ENCODE assay signal across 8 mouse cellular contexts in the genomic region with DNA sequence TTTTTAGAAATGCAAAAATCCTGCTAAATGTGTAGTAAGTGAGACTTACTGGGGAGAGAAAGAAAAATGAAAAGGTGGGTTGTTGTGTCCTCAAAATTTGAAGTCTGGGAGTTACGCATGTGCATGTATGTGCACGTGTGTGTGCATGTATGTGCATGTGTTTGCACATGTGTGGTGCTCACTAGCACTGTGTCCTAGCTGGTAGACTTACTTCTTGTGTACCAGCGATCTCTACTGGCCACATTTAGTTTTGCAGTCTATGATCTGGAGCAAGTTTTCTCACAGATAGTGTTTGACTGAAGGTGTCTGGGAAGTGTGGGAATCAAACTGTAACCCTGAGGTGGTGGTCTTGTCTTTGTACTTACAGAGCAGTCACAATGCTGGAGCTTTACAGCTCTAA. TPM values are rescaled to one million over a fixed set of nuclear protein-coding genes. Genes with fewer than 3 reads are reported as not detected.
DNase-seq lines count a peak whose midpoint lies in the region; ATAC-seq and TF ChIP-seq lines count a peak whose summit lies in the region.

No protein-coding gene starts in this region.

- no peak overlapping the region for H3K4me3 ChIP-seq in heart, postnatal 0 days (ENCODE audit: low read depth, low read length)
- H3K4me3 ChIP-seq in liver, embryonic 14.5 days (ENCODE audit: insufficient read depth in 1 of 2, low read depth in 2 of 2, low read length in 2 of 2) = no peak overlapping the region

- no peak overlapping the region for H3K4me2 ChIP-seq in heart, postnatal 0 days (ENCODE audit: low read depth, low read length)
- no peak overlapping the region for H3K4me2 ChIP-seq in liver, embryonic 14.5 days (ENCODE audit: low read depth)

- peak; percentile 10 to 19 for DNase-seq in left cerebral cortex, adult 18-20 months (ENCODE audit: low spot score in 2 of 2)
- DNase-seq in left cerebral cortex, postnatal 36 days (ENCODE audit: low spot score in 2 of 2) = no peak
- peak; percentile 24 for DNase-seq in MEL-GATA-1-ER (ENCODE audit: extremely low read depth, low read depth)
- peak; percentile 33 for DNase-seq in c-Kit-positive CD71-positive TER-119-negative erythroid progenitor cells, embryonic 14.5 days (ENCODE audit: low read depth)
- peak; percentile 41 for DNase-seq in heart, postnatal 0 days (ENCODE audit: low spot score)
- peak; percentile 17 to 27 (median 26) for DNase-seq in liver, embryonic 14.5 days (ENCODE audit: low read depth in 3 of 3, low spot score in 3 of 3)
- peak; percentile 3 for DNase-seq in skeletal muscle tissue, adult 2 months (ENCODE audit: low read depth, low spot score)
- DNase-seq in frontal cortex, postnatal 25 days (ENCODE audit: low spot score in 2 of 2) = no peak

- no peaks in the 10 kb centered on the region for H3K36me3 ChIP-seq in heart, postnatal 0 days (replicated peaks; ENCODE audit: control insufficient read depth, insufficient read depth, low read length)
- no peaks in the 10 kb centered on the region for H3K36me3 ChIP-seq in liver, embryonic 14.5 days (replicated peaks; ENCODE audit: control insufficient read depth, insufficient read depth, low read depth)

- peak; percentile 80 for TF ChIP-seq CTCF in heart, postnatal 0 days (IDR thresholded peaks at IDR 0.05; ENCODE audit: low read depth)
- TF ChIP-seq CTCF in liver, embryonic 14.5 days (IDR thresholded peaks at IDR 0.05; ENCODE audit: low read depth) = peak; percentile 70

- ATAC-seq in heart, postnatal 0 days (ENCODE audit: insufficient read depth, low read depth) = no peak
- no peak for ATAC-seq in liver, embryonic 14.5 days (ENCODE audit: insufficient read depth)

- no peaks in the 10 kb centered on the region for H3K9me3 ChIP-seq in heart, postnatal 0 days (replicated peaks; ENCODE audit: control insufficient read depth, low read length)
- H3K9me3 ChIP-seq in liver, embryonic 14.5 days (ENCODE audit: control insufficient read depth, low read length) = no peaks in the 10 kb centered on the region

- TF ChIP-seq EP300 in heart, postnatal 0 days (IDR thresholded peaks at IDR 0.05; ENCODE audit: low read depth) = no peak
- no peak for TF ChIP-seq EP300 in liver, embryonic 14.5 days (IDR thresholded peaks at IDR 0.05; ENCODE audit: low read depth)

- intact Hi-C loops in left cerebral cortex, postnatal 36 days (cut with DNase I) = no loop called here

- H3K9ac ChIP-seq in heart, postnatal 0 days (replicated peaks; ENCODE audit: low read depth, low read length) = no peak overlapping the region
- no peak overlapping the region for H3K9ac ChIP-seq in liver, embryonic 14.5 days (replicated peaks)

- H3K27me3 ChIP-seq in heart, postnatal 0 days (ENCODE audit: control insufficient read depth, insufficient read depth, low read length) = no peaks in the 10 kb centered on the region
- no peaks in the 10 kb centered on the region for H3K27me3 ChIP-seq in liver, embryonic 14.5 days (ENCODE audit: control insufficient read depth, insufficient read depth, low read length)

- WGBS in heart, postnatal 0 days = 26% methylated on average over 3 of the region's 3 CpGs
- 21% methylated on average over 3 of the region's 3 CpGs for WGBS in liver, embryonic 14.5 days (ENCODE audit: insufficient replicate concordance)

- no peaks in the 10 kb centered on the region for H3K4me1 ChIP-seq in heart, postnatal 0 days (ENCODE audit: control insufficient read depth, insufficient read depth)
- no peaks in the 10 kb centered on the region for H3K4me1 ChIP-seq in liver, embryonic 14.5 days (replicated peaks; ENCODE audit: control insufficient read depth in 2 of 2, insufficient read depth in 2 of 2, low read length in 1 of 2)

- no peak overlapping the region for H3K27ac ChIP-seq in heart, postnatal 0 days (ENCODE audit: low read depth)
- H3K27ac ChIP-seq in liver, embryonic 14.5 days = no peak overlapping the region

RNA-seq across cellular contexts. Expression of a gene that starts 14.2 kb away (rescaled TPM):
- not detected for total RNA-seq in left cerebral cortex, adult 18-20 months (2021)
- not detected for total RNA-seq in left cerebral cortex, postnatal 36 days (2021)
- total RNA-seq in heart, postnatal 0 days (2014; rRNA removed; ENCODE audit: low replicate concordance) = not detected in 2 replicates
- polyA plus RNA-seq in heart, postnatal 0 days (2015; fragmentation: Nextera tagmentation; extraction: Ambion mirVana) = not detected in 2 replicates
- not detected in 2 replicates for polyA plus RNA-seq in liver, embryonic 14.5 days (2012; rRNA removed)
- polyA plus RNA-seq in liver, embryonic 14.5 days (2014; fragmentation: Nextera tagmentation; extraction: Ambion mirVana) = not detected in 2 replicates

RNA-seq across cellular contexts. Expression of a gene that starts 15.8 kb away (rescaled TPM):
- not detected for total RNA-seq in left cerebral cortex, adult 18-20 months (2021)
- not detected for total RNA-seq in left cerebral cortex, postnatal 36 days (2021)
- not detected in 2 replicates for total RNA-seq in heart, postnatal 0 days (2014; rRNA removed; ENCODE audit: low replicate concordance)
- not detected in 2 replicates for polyA plus RNA-seq in heart, postnatal 0 days (2015; fragmentation: Nextera tagmentation; extraction: Ambion mirVana)
- polyA plus RNA-seq in liver, embryonic 14.5 days (2012; rRNA removed) = not detected in 2 replicates
- not detected in 2 replicates for polyA plus RNA-seq in liver, embryonic 14.5 days (2014; fragmentation: Nextera tagmentation; extraction: Ambion mirVana)

RNA-seq across cellular contexts. Expression of a gene that starts 18.9 kb away (rescaled TPM):
- total RNA-seq in left cerebral cortex, adult 18-20 months (2021) = 1 to 10 TPM; 2.5 to 3.1 TPM
- total RNA-seq in left cerebral cortex, postnatal 36 days (2021) = 1 to 10 TPM; 2.5 to 2.9 TPM
- 0.11 and 0.12 TPM in 2 replicates for total RNA-seq in heart, postnatal 0 days (2014; rRNA removed; ENCODE audit: low replicate concordance)
- polyA plus RNA-seq in heart, postnatal 0 days (2015; fragmentation: Nextera tagmentation; extraction: Ambion mirVana) = 0.15 and 0.25 TPM in 2 replicates
- polyA plus RNA-seq in liver, embryonic 14.5 days (2012; rRNA removed) = 0.04 TPM in 1 of 2 replicates, not detected in the other
- 0.19 and 0.21 TPM in 2 replicates for polyA plus RNA-seq in liver, embryonic 14.5 days (2014; fragmentation: Nextera tagmentation; extraction: Ambion mirVana)

RNA-seq across cellular contexts. Expression of a gene that starts 31.6 kb away (rescaled TPM):
- not detected for total RNA-seq in left cerebral cortex, adult 18-20 months (2021)
- not detected for total RNA-seq in left cerebral cortex, postnatal 36 days (2021)
- not detected in 2 replicates for total RNA-seq in heart, postnatal 0 days (2014; rRNA removed; ENCODE audit: low replicate concordance)
- polyA plus RNA-seq in heart, postnatal 0 days (2015; fragmentation: Nextera tagmentation; extraction: Ambion mirVana) = not detected in 2 replicates
- polyA plus RNA-seq in liver, embryonic 14.5 days (2012; rRNA removed) = not detected in 2 replicates
- polyA plus RNA-seq in liver, embryonic 14.5 days (2014; fragmentation: Nextera tagmentation; extraction: Ambion mirVana) = not detected in 2 replicates

RNA-seq across cellular contexts. Expression of a gene that starts 59.0 kb away (rescaled TPM):
- total RNA-seq in left cerebral cortex, adult 18-20 months (2021) = 10 to 100 TPM; 21.3 to 29.6 TPM
- total RNA-seq in left cerebral cortex, postnatal 36 days (2021) = 10 to 100 TPM; 24.0 to 28.5 TPM
- total RNA-seq in heart, postnatal 0 days (2014; rRNA removed; ENCODE audit: low replicate concordance) = 29.1 and 33.0 TPM in 2 replicates
- polyA plus RNA-seq in heart, postnatal 0 days (2015; fragmentation: Nextera tagmentation; extraction: Ambion mirVana) = 49.8 and 50.7 TPM in 2 replicates
- 9.0 and 10.9 TPM in 2 replicates for polyA plus RNA-seq in liver, embryonic 14.5 days (2012; rRNA removed)
- polyA plus RNA-seq in liver, embryonic 14.5 days (2014; fragmentation: Nextera tagmentation; extraction: Ambion mirVana) = 21.2 TPM in 2 replicates

Comparison
In these comparisons a context has a peak if more than half of its experiments do, and no peak if none do; other contexts are left out.
1. DNase-seq: peak in left cerebral cortex, adult 18-20 months (2 of 2), MEL-GATA-1-ER (single experiment), c-Kit-positive CD71-positive TER-119-negative erythroid progenitor cells, embryonic 14.5 days (single experiment), heart, postnatal 0 days (single experiment), liver, embryonic 14.5 days (3 of 3) and skeletal muscle tissue, adult 2 months (single experiment); none in left cerebral cortex, postnatal 36 days (0 of 2) and frontal cortex, postnatal 25 days (0 of 2).